Mouse (Mus musculus) olfactory bulb, adult 2 months (tissue): ENCODE data around the gene Tyms.

Source experiments
- CTCF ChIP-seq: fragments of 200-500 bp; IDR thresholded peaks from 2 replicates; pipeline ENCODE4 v1.5.1; 2012; ENCODE audit warnings: low read depth, mild to moderate bottlenecking, low read length, moderate library complexity; ENCODE audit not compliant: insufficient read depth
- POLR2A ChIP-seq: fragments of 200-500 bp; IDR thresholded peaks from 2 replicates; pipeline ENCODE4 v1.6.1; 2012; ENCODE audit warnings: mild to moderate bottlenecking, low read depth, low read length, moderate library complexity; ENCODE audit not compliant: insufficient read depth

GRCm38 (mm10) chr5:30071677-30072076, 1.7 kb downstream of the Tyms start:
- TF ChIP-seq CTCF: no peak
- TF ChIP-seq POLR2A: no peak
